Mouse (Mus musculus) embryo, embryonic 11.5 days (tissue): ENCODE data around the gene Cdca7l.
A peak's percentile ranks its signal among the peaks of the same experiment; 100 is the strongest.

Experiments
- DNase-seq: peaks from one replicate; pipeline ENCODE4 v3.0.0-alpha.2; 2012; ENCODE audit warnings: low read depth, low spot score

Gene Cdca7l

GRCm38 (mm10) chr12:117809327-117810017 lies 5.4 kb downstream of the Cdca7l start:
- DNase-seq: no peak

DNA sequence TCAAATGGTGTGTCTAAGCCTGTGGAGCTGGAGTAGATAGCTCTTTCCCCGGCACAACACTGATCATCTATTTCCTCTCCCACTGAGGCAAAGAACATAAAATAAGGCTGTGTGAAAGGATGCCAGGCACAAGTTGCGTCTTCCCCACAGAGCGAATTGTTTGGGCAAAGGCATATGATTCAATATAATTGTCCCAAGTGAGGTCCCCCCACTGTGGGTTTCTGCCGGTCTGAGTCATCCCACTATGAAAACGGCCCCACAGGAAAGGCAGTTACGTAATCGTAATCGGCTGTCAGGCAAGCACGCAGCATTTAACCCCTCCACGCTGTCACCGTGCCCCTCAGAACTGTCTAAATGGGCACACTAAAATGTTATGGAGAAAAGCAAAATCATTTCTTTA lies 6.0 kb downstream of the Cdca7l start:
- no peak for DNase-seq

DNA sequence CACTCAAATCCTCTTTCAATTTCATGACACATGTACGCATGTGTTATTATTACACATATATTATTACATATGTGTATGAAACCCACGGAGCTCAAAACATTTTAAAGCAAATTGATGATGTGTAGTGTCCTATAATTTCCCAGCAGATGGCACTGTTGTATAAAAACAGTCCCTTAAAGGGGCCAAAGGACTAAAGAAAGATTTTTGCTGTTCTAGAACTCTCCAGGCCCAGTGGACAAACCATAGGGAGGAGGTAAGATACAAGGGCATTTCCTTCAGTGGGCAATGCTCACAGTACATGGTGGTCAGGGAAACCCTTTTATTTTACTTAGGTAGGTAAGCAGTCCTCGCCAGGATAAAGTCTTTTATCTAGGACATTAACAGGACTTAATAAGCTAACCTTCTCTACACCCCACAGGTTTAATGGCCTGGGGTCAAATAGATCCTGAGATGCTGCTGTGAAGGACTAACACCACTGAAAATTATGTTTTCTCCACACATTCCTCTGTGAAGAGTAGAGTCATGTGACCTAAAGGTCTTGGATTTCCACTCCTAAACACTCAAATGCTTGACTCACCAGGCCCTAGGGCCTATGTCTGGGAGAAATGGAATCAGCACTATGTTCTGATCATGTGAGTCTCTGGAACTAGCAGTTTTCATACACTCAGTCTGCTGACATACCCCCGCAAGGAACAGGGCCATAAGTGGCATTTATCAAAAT lies 16.2 kb downstream of the Cdca7l start:
- no peak for DNase-seq

GRCm38 (mm10) chr12:117820859-117821221 lies 16.8 kb downstream of the Cdca7l start:
- DNase-seq: no peak

DNA sequence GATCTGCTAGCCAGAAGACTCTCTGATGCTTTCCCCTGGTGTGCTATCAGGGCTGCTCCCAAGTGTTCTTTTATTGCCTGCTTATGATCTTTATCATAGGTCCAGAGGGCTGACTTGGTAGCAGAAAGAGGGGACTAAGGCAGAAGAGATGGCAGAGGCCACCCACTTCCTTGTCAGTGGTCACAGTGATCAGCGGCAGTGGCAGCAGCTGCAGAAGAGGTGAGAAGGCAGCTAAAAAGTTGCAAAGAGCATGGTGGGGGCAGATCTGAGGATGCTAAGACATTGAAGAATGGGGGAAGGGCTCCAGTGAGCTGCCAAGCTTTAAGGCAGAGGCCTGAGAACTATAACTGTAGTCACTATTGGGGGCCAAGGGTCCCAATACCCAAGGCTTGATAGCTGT lies 17.3 kb downstream of the Cdca7l start:
- DNase-seq: no peak

- no peak for DNase-seq
These were observed 24.3 kb downstream of the Cdca7l start for GRCm38 (mm10) chr12:117828350-117828749.

- no peak for DNase-seq
These were observed 27.4 kb downstream of the Cdca7l start for GRCm38 (mm10) chr12:117831351-117831961.

DNA sequence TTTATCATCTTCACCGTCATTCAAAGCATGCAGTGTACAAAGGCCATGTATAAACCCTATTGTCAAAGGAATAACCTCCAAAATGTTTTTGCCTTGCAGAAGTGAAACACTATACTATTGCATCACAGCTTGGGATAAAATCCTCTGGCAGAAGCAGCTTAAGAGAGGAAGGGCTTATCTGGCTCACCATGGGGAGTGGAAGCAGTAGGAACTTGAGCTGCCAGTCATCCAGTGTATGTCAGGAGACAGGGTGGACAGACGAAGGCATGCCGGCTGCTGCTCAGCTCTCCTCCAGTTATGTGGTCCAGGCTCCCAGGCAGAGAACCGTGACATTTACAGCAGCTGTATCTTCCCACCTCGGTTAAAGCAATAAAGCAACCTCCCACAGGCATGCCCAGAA lies 28.1 kb downstream of the Cdca7l start:
- no peak for DNase-seq

GRCm38 (mm10) chr12:117834652-117835051 lies 30.6 kb downstream of the Cdca7l start:
- no peak for DNase-seq

DNA sequence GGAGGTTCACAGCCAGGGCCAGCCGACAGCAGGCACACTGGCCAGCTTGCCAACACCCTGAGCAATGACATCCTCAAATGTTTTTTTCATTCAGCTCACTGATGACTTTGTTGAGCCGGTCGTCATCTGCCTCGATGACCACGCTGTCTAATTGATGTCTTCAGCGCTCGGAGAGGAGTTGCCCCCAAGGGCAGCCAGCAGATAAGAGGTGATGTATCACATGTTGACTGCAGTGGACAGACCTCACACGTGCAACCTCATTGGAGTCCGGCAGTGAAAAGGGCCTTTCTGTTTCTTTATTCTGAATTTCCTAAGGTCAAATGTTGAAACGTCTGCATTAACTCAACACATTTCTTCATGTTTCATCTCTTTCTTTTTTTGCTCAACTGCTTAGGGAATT lies 31.3 kb downstream of the Cdca7l start:
- DNase-seq: no peak

DNA sequence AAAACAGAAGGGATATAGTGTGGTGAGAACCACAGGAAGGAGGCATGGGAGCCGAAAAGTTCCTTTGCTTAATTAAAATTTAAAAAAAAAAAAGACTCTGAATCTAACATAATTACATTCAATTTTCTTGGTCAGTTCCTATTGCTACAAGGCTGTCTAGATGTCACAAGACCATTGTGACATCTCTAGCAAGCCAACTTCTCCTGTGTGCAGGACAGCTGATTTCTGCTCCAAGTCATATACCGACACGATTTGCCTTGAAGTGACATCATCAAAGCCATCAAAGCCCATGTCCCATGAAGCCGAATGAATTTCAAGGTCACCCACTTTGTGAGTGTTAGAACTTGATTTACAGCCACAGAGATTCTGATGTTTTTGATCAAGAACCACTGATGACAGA lies 33.3 kb downstream of the Cdca7l start:
- DNase-seq: no peak

GRCm38 (mm10) chr12:117840705-117841104 lies 36.6 kb downstream of the Cdca7l start:
- no peak for DNase-seq

- DNase-seq: no peak
These were observed 38.6 kb downstream of the Cdca7l start for GRCm38 (mm10) chr12:117842676-117843075.

GRCm38 (mm10) chr12:117843302-117844074 lies 39.4 kb downstream of the Cdca7l start:
- DNase-seq: peak; percentile 69

- no peak for DNase-seq
These were observed 40.0 kb downstream of the Cdca7l start for GRCm38 (mm10) chr12:117844075-117844408.

DNA sequence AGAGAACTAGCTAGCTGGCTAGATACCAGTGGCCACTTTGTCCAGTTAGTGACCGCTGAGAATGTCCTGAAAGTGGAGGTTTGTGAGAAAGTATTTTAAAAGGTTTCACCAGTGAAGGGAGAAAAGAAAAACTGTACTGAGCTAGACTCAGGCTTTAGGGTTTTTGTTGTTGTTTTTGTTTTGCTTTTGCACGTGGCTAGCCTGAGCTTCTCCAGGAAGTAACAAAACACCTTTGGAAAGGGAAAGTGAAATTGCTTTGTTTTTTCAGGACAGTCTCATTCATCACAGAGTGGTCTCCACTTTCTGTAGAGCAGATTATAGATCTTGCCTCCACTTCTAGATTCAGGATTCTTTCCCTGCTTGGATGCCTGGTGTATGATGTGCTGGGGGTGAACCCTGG lies 40.8 kb downstream of the Cdca7l start:
- DNase-seq: no peak

DNA sequence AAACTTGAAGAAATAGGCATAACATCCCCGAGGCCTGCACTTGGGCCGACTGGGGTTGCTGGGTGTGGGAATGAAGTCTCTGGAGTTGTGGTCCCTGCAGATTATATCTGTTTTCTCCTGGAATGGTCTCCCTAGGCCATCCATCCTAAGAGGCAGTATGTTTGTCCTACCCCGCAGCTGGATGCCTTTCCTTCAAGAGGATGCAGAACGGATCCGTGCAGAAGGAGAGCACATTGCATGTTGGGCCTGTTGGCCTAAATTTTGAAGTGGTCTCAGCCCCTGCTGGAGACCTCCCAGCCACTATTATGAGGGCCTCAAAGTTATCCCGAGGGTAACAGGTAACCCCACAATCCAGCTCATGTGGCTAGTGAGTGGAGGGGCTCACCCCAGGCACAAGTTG lies 44.5 kb downstream of the Cdca7l start:
- DNase-seq: no peak

DNA sequence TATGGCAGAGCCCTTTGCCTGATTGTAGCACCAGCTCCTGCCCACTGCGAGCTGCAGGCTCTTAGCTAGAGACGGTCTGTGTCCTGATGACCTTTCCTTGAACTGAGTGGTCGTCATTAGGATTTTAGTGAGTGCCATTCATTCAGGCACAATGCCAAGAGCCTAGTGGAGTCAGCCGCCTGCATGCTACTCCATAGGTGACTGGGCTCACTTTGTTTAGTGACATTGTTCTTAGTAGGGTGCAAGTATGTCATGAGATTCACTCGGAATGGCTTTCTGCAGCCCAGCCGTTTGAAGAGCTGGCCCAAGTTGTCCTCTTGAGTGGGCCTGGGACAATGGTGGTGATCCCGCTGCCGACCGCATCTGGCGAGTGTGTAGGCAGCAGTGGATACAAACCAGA lies 46.4 kb downstream of the Cdca7l start:
- DNase-seq: no peak

GRCm38 (mm10) chr12:117853316-117853715 lies 49.2 kb downstream of the Cdca7l start:
- peak; percentile 32 for DNase-seq

GRCm38 (mm10) chr12:117857023-117857422 lies 52.9 kb downstream of the Cdca7l start:
- DNase-seq: no peak

GRCm38 (mm10) chr12:117857884-117858283 lies 53.8 kb downstream of the Cdca7l start:
- DNase-seq: no peak

DNA sequence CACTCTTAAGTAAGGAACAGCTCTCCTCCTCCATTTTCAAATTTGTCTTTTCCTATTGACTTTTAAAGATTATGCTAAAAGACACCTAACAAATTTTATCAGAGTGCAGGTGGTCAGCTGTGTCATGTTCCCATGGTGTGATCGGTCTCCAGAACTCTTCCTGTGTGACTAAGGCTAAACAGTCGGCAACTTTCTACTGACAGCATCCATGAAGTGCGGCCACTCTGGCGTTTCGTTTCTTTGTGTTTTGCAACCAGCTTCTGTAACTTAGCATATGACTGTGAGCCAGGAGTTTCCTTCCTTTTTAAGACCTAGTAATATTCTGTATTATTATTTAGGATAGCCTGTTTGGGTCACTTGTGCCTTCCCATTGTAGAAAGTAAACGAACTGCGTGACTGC lies 56.8 kb downstream of the Cdca7l start:
- no peak for DNase-seq
